In genomic region chr11:115192180-115192579, GRCm38 (mm10) we compare ENCODE assay signal across 8 mouse cellular contexts. TPM values are rescaled to one million over a fixed set of nuclear protein-coding genes. Genes with fewer than 3 reads are reported as not detected.
A peak's percentile ranks its signal among the peaks of the same experiment; 100 is the strongest.
DNase-seq lines count a peak whose midpoint lies in the region; ATAC-seq and TF ChIP-seq lines count a peak whose summit lies in the region.

No protein-coding gene starts in this region.

- H3K9ac ChIP-seq in kidney, postnatal 0 days (ENCODE audit: low read depth, low read length): no peak overlapping the region
- H3K9ac ChIP-seq in midbrain, embryonic 16.5 days (ENCODE audit: low read depth, low read length): no peak overlapping the region

- no peaks in the 10 kb centered on the region for H3K9me3 ChIP-seq in kidney, postnatal 0 days (replicated peaks; ENCODE audit: low read length)
- no peaks in the 10 kb centered on the region for H3K9me3 ChIP-seq in midbrain, embryonic 16.5 days (replicated peaks; ENCODE audit: control insufficient read depth, low read length, poor library complexity, severe bottlenecking)

- no peak overlapping the region for H3K4me3 ChIP-seq in kidney, postnatal 0 days (replicated peaks; ENCODE audit: low read depth, low read length)
- H3K4me3 ChIP-seq in midbrain, embryonic 16.5 days (ENCODE audit: low read depth, low read length): no peak overlapping the region

- H3K27me3 ChIP-seq in kidney, postnatal 0 days (ENCODE audit: insufficient read depth, low read length): no peaks in the 10 kb centered on the region
- no peaks in the 10 kb centered on the region for H3K27me3 ChIP-seq in midbrain, embryonic 16.5 days (ENCODE audit: control insufficient read depth, insufficient read depth, low read depth, low read length)

- DNase-seq in urinary bladder, postnatal 14 days (ENCODE audit: low spot score): peak; percentile 67
- no peak for DNase-seq in urinary bladder, adult 18-20 months (ENCODE audit: low spot score in 2 of 2)
- peak; percentile 55 for DNase-seq in kidney, postnatal 0 days (ENCODE audit: low spot score)
- no peak for DNase-seq in urinary bladder, postnatal 10 days (ENCODE audit: low spot score)
- DNase-seq in spleen, adult 18-20 months: no peak

- 0 out of 2 replicates have a peak, but pooled peaks cover under 1% of the 10 kb centered on the region for H3K36me3 ChIP-seq in kidney, postnatal 0 days (ENCODE audit: insufficient read depth, low read length)
- peaks cover 8% of the 10 kb centered on the region; the same call in 1 of the 2 replicates for H3K36me3 ChIP-seq in midbrain, embryonic 16.5 days (ENCODE audit: control insufficient read depth, insufficient read depth, low read length)

- 52% methylated on average over 9 of the region's 9 CpGs for WGBS in kidney, postnatal 0 days
- WGBS in midbrain, embryonic 16.5 days: 80% methylated on average over 9 of the region's 9 CpGs

- H3K27ac ChIP-seq in kidney, postnatal 0 days: peak overlapping the region; percentile 8; the same call in 1 of the 2 replicates
- no peak overlapping the region for H3K27ac ChIP-seq in midbrain, embryonic 16.5 days (ENCODE audit: low read length)

- 0 out of 2 replicates have a peak, but pooled peaks have one; percentile 3 for ATAC-seq in granulocyte monocyte progenitor cell, adult 5-6 weeks (replicated peaks; ENCODE audit: poor library complexity, severe bottlenecking)
- no peak for ATAC-seq in kidney, postnatal 0 days (replicated peaks; ENCODE audit: low FRiP score, low read depth)
- ATAC-seq in megakaryocyte, adult 5-6 weeks (ENCODE audit: poor library complexity, severe bottlenecking): peak; percentile 14
- no peak for ATAC-seq in midbrain, embryonic 16.5 days

- H3K4me2 ChIP-seq in kidney, postnatal 0 days (ENCODE audit: low read length): no peak overlapping the region
- no peak overlapping the region for H3K4me2 ChIP-seq in midbrain, embryonic 16.5 days (ENCODE audit: low read length)

- no peak for TF ChIP-seq CTCF in kidney, postnatal 0 days (IDR thresholded peaks at IDR 0.05; ENCODE audit: low read depth)

- H3K4me1 ChIP-seq in kidney, postnatal 0 days (replicated peaks; ENCODE audit: insufficient read depth, low read length): peaks cover 7% of the 10 kb centered on the region; the same call in 1 of the 2 replicates
- peaks cover 8% of the 10 kb centered on the region for H3K4me1 ChIP-seq in midbrain, embryonic 16.5 days (ENCODE audit: control insufficient read depth, insufficient read depth, low read length)

RNA-seq across cellular contexts. Expression of gene Nat9, which starts 4.5 kb away (rescaled TPM):
- 27.1 and 27.5 TPM in 2 replicates for total RNA-seq in granulocyte monocyte progenitor cell, adult 5-6 weeks (2014; fragmentation: Nextera tagmentation)
- total RNA-seq in granulocyte monocyte progenitor cell, adult 5-6 weeks (2017): 21.3 and 28.0 TPM in 2 replicates
- 26.8 TPM in 2 replicates for polyA plus RNA-seq in kidney, postnatal 0 days (2015; fragmentation: Nextera tagmentation; extraction: Ambion mirVana)
- 16.1 and 17.7 TPM in 2 replicates for total RNA-seq in megakaryocyte, adult 5-6 weeks (2015)
- 23.9 and 36.1 TPM in 2 replicates for total RNA-seq in megakaryocyte, adult 5-6 weeks (2017)
- 23.2 and 23.9 TPM in 2 replicates for polyA plus RNA-seq in midbrain, embryonic 16.5 days (2015; fragmentation: Nextera tagmentation; extraction: Ambion mirVana)

RNA-seq across cellular contexts. Expression of gene Tmem104, which starts 4.9 kb away (rescaled TPM):
- total RNA-seq in granulocyte monocyte progenitor cell, adult 5-6 weeks (2014; fragmentation: Nextera tagmentation): 11.5 and 12.8 TPM in 2 replicates
- total RNA-seq in granulocyte monocyte progenitor cell, adult 5-6 weeks (2017): 2.4 and 3.6 TPM in 2 replicates
- polyA plus RNA-seq in kidney, postnatal 0 days (2015; fragmentation: Nextera tagmentation; extraction: Ambion mirVana): 12.0 and 12.6 TPM in 2 replicates
- 23.9 and 25.7 TPM in 2 replicates for total RNA-seq in megakaryocyte, adult 5-6 weeks (2015)
- total RNA-seq in megakaryocyte, adult 5-6 weeks (2017): 6.1 and 8.7 TPM in 2 replicates
- polyA plus RNA-seq in midbrain, embryonic 16.5 days (2015; fragmentation: Nextera tagmentation; extraction: Ambion mirVana): 12.5 and 14.9 TPM in 2 replicates

RNA-seq across cellular contexts. Expression of gene Slc9a3r1, which starts 29.0 kb away (rescaled TPM):
- total RNA-seq in granulocyte monocyte progenitor cell, adult 5-6 weeks (2014; fragmentation: Nextera tagmentation): 37.4 and 55.9 TPM in 2 replicates
- total RNA-seq in granulocyte monocyte progenitor cell, adult 5-6 weeks (2017): 48.2 and 50.3 TPM in 2 replicates
- polyA plus RNA-seq in kidney, postnatal 0 days (2015; fragmentation: Nextera tagmentation; extraction: Ambion mirVana): 163 and 172 TPM in 2 replicates
- 77.6 and 92.0 TPM in 2 replicates for total RNA-seq in megakaryocyte, adult 5-6 weeks (2015)
- 87.5 and 88.7 TPM in 2 replicates for total RNA-seq in megakaryocyte, adult 5-6 weeks (2017)
- polyA plus RNA-seq in midbrain, embryonic 16.5 days (2015; fragmentation: Nextera tagmentation; extraction: Ambion mirVana): 47.5 and 57.5 TPM in 2 replicates

RNA-seq across cellular contexts. Expression of gene Cd300lf, which starts 58.4 kb away (rescaled TPM):
- total RNA-seq in granulocyte monocyte progenitor cell, adult 5-6 weeks (2014; fragmentation: Nextera tagmentation): not detected in 2 replicates
- total RNA-seq in granulocyte monocyte progenitor cell, adult 5-6 weeks (2017): 0.46 and 2.8 TPM in 2 replicates
- 0.33 TPM in 2 replicates for polyA plus RNA-seq in kidney, postnatal 0 days (2015; fragmentation: Nextera tagmentation; extraction: Ambion mirVana)
- 22.9 and 25.7 TPM in 2 replicates for total RNA-seq in megakaryocyte, adult 5-6 weeks (2015)
- total RNA-seq in megakaryocyte, adult 5-6 weeks (2017): 28.1 and 46.6 TPM in 2 replicates
- 0.34 TPM in 1 of 2 replicates, not detected in the other for polyA plus RNA-seq in midbrain, embryonic 16.5 days (2015; fragmentation: Nextera tagmentation; extraction: Ambion mirVana)

Comparison
In these comparisons a context has a peak if more than half of its experiments do, and no peak if none do; other contexts are left out.
1. DNase-seq: peak in urinary bladder, postnatal 14 days (single experiment) and kidney, postnatal 0 days (single experiment); none in urinary bladder, adult 18-20 months (0 of 2), urinary bladder, postnatal 10 days (single experiment) and spleen, adult 18-20 months (0 of 2).
2. ATAC-seq: peak in granulocyte monocyte progenitor cell, adult 5-6 weeks (single experiment) and megakaryocyte, adult 5-6 weeks (single experiment); none in kidney, postnatal 0 days (single experiment) and midbrain, embryonic 16.5 days (single experiment).